Mouse (Mus musculus): ENCODE data around the gene Pde4dip.

Pde4dip gene

DNA sequence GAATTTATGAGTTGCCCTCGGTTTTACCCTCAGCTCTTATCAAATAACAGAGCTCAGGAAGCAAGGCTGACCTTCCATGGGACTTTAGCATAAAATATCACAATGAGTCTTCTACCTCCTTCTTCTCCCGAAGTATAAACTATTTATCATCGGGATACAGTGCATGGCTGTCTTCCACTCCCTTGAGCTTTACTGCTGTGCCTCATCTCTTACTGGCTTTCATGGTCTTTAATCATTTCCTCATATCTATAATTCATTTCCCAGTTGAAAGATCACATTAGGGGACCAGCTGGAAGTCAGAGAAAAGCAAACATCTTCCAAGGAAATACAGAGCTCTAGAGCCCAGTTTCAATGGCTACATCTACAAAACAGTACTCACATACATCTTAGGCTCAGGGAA lies 239.5 kb downstream of the Pde4dip start:
- DNase-seq (ENCODE audit: low spot score): no peak

DNA sequence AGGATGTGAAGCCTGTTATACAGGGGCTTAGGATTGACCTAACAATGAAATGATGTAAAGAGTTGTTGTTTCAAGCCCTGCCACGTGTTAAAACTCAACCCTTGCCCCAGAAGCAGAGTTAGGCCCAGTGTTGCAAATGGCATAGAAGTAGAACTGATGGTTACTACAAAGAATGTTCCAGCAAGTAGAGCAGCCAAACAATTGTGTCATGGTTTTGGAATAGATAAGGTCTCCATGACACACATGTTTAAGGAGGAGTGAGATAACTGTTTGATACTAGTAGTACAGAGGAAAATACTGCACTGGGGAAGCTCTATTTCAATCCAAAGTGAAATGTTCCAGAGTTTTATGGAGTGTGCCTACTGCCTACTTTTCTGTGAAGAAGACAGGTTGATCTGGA lies 240.0 kb downstream of the Pde4dip start:
- no peak for DNase-seq (ENCODE audit: low spot score)

DNA sequence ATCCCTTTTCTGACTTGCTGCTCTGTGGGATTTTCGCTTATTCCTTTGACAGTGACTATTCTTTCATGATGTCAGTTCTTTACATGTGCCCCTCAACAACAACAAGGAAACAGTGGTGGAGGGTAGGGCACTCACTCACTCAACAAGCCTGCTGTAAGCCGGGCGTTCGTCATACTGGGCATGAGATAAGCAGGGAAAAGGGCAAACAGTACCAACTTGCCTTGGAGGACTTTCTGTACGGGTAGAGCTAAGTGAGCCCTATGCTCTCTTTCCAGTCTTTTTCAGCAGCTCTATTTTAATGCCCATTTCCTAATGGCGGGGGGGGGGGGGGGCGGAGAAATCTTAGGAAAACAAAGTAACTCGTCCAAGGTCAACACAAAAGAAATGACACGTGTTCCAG lies 246.5 kb downstream of the Pde4dip start:
- no peak for DNase-seq (ENCODE audit: low spot score)

DNA sequence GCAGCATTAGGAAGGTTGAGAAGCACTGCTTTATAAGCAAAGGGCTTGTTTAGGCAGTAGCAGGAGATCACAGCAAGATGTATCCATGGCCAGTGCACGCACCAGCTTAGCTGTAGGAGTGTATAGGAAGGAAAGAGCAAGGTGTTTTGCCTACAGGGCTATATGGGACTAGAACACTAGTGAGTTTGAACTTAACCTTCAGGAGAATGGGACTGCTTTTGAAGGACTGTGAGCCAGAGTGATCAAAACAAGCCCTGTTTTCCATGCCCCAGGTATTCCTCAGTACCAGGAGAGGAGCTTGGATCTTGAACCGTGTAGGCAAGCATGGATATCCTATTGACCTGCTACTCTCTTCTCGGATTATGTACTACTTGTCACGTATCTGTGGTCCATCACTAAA lies 247.1 kb downstream of the Pde4dip start:
- no peak for DNase-seq (ENCODE audit: low spot score)
